Mouse (Mus musculus) 416B (cell line): ENCODE measurements around the gene Mat1a.

Experiments used
- DNase-seq: peaks from one replicate; pipeline ENCODE4 v3.0.0; 2011; ENCODE audit warnings: low read depth

Mat1a gene

GRCm38 (mm10) chr14:41140686-41141085, 35.9 kb downstream of the Mat1a start:
- DNase-seq: no peak

DNA sequence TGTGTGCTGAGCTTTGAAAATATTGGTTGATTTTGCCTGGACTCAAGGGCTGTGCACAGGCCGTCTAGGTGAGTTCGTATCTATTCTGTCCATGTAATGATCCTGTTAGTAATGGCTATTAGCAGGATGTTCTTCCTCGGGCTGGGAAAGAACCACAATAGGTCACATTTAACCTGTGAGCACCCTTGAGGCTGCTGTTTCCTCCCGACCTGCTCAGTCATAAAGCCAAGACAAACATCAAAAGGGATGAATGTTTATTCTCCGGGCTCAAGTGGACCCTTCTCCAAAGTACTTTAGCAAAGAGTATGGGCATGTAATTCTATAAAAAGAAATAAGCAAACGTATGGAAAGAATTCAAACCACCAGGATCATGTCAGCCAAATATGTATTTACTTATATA, 41.2 kb downstream of the Mat1a start:
- DNase-seq: no peak

DNA sequence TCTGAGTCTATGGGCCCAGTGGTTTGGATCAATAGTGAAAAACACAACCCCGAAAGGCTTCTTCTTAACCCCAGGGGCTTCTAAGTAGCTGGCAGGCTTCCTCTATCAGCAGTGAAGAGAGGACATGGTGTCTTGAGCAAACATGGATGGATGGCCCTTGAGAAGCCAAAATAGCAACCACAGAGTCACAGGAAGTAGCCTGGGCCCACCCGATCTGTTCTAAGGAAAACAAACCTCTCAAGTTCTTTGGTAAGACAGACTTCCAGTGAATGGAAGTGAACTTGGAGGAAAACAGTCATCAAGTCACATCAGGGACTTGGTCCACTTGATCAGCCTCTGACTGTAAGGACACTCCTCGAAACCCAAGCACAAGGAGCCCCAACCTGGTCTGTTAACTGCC, 42.1 kb downstream of the Mat1a start:
- DNase-seq: no peak

- DNase-seq: no peak
Observed at GRCm38 (mm10) chr14:41147356-41147755, 42.5 kb downstream of the Mat1a start.

DNA sequence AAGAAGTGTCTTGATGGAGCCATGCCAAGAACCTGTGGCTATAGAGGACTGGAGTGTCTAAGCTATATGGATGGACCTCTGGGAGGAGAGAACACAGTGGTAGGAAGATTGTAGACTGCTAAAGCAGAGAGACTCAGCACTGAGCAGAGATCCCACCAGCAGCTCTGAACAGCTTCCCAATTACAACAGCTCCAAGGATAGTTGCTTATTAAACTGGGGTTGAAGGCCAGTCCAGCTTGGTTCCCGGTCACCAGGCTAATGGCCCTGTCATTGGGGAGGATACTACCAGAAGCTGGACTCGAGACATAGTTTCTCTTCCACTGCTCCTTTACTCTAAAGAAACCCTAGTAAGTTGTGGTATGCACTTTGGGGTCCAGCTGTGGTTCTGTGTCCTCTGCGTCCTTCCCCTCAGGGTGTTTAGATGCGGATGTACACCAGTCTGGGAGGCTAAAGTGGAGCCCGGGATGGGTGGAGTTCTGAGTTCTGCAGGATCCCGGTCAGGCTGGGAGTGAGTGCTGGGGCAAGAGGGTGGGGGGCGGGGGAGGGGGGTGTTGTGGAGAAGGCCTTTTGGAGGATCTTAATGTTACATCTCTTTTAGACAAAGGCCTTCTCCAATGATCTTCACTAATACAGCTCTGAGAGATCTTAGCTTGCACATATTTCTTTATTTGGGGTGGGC, 46.5 kb downstream of the Mat1a start, which contains the start of gene Mbl1:
Mbl1 (plus strand) TSS at position 239 of the 679 bp plus-strand sequence.
- no peak for DNase-seq

- no peak for DNase-seq
Observed at GRCm38 (mm10) chr14:41160076-41160475, 55.2 kb downstream of the Mat1a start.

DNA sequence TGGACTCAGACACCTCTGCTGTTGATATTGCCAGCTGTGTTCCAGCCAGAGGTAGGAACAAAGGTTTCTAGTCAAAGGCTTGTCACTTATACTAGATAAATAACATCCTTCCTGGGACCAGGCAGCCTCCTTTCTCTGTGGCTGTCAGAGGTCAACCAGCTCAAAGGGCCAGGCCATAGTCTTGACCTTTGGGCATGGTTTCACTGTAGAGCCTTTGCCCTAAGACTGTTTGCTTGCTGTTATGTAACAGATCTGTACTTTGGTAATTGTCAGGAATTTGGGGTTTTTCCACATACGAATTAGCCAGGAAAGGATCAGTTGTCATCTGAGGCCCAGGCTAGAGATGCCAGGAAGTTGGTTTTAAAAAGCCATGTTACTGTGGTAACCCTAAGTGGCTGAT, 55.9 kb downstream of the Mat1a start:
- no peak for DNase-seq

DNA sequence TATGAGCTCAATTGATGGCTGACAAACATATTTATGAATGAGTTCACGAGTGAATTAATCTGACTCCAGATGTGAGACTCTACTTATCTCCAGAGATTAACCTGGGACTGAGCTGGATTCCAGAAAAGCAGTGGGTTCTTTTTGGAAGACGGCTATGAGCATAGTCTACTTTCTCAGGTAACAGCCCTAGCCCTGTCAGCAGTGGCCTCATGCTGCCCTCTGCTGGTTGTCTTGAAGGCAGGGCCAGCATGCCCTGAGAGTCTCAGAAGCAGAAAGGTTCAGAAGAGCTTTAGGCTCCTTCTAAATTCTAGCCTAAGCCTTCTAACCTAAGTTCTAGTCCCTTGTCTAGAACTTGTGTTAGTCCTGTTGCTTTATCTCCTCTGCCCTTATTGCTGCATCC, 57.8 kb downstream of the Mat1a start:
- DNase-seq: peak; percentile 22

- no peak for DNase-seq
Observed at GRCm38 (mm10) chr14:41167278-41167677, 62.4 kb downstream of the Mat1a start.

DNA sequence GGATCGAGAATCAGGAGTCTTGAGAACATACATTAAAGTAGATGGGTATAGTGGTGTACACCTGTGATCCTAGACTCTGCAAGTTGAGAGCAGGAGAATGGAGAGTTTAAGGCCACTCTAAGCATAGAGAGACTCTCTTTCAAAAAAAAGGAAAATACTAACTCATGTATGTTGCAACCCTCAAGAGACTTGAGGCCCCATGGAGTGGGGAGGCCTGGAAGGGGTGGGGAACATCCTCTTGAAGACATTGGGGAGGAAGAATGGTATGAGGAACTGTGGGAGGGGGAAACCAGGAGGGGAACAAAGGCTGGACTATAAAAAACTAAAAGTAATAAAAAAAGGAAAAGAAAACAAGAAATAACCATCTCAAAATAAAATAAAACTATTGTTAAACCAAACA, 63.7 kb downstream of the Mat1a start:
- no peak for DNase-seq

- no peak for DNase-seq
Observed at GRCm38 (mm10) chr14:41170514-41170913, 65.7 kb downstream of the Mat1a start.
